8 mouse cellular contexts compared by ENCODE assay signal in genomic region chr2:45110757-45111411, GRCm38 (mm10). TPM values are rescaled to one million over a fixed set of nuclear protein-coding genes. Genes with fewer than 3 reads are reported as not detected.
DNase-seq lines count a peak whose midpoint lies in the region; ATAC-seq lines count a peak whose summit lies in the region.

No protein-coding gene starts in this region.

- peak overlapping the region; percentile 63 for H3K4me3 ChIP-seq in limb, embryonic 11.5 days (ENCODE audit: low read depth, low read length)
- H3K4me3 ChIP-seq in midbrain, embryonic 11.5 days (ENCODE audit: low read depth, low read length), result peak overlapping the region; percentile 98
- peak overlapping the region; percentile 74 for H3K4me3 ChIP-seq in stomach, embryonic 16.5 days (replicated peaks; ENCODE audit: low read length)

- WGBS in limb, embryonic 11.5 days, result under 1% methylated on average over 20 of the region's 20 CpGs
- under 1% methylated on average over 20 of the region's 20 CpGs for WGBS in midbrain, embryonic 11.5 days
- 1% methylated on average over 20 of the region's 20 CpGs for WGBS in stomach, embryonic 16.5 days

- peak overlapping the region; percentile 96 for H3K4me2 ChIP-seq in limb, embryonic 11.5 days (ENCODE audit: low read depth, severe bottlenecking)
- peak overlapping the region; percentile 76 for H3K4me2 ChIP-seq in midbrain, embryonic 11.5 days
- peak overlapping the region; percentile 68 for H3K4me2 ChIP-seq in stomach, embryonic 16.5 days (ENCODE audit: low read depth, low read length)

- peak; percentile 22 for DNase-seq in CD4-positive helper T cell, adult 2 months (ENCODE audit: low read depth, low spot score)
- DNase-seq in MEL-GATA-1-ER (ENCODE audit: extremely low read depth, low read depth), result peak; percentile 74
- DNase-seq in heart, postnatal 25 days (ENCODE audit: low spot score), result peak; percentile 17
- DNase-seq in limb, embryonic 11.5 days (ENCODE audit: low spot score), result peak; percentile 76
- DNase-seq in midbrain, embryonic 11.5 days (ENCODE audit: low spot score, missing footprints), result peak; percentile 95
- DNase-seq in layer of hippocampus, postnatal 36 days, result no peak

- peak overlapping the region; percentile 1; the same call in 1 of the 2 replicates for H3K9ac ChIP-seq in limb, embryonic 11.5 days (ENCODE audit: low read length)
- peak overlapping the region; percentile 100 for H3K9ac ChIP-seq in midbrain, embryonic 11.5 days (ENCODE audit: low read length)
- H3K9ac ChIP-seq in stomach, embryonic 16.5 days (ENCODE audit: low read length), result peak overlapping the region; percentile 93

- H3K9me3 ChIP-seq in limb, embryonic 11.5 days (ENCODE audit: control insufficient read depth, low read length), result no peaks in the 10 kb centered on the region
- H3K9me3 ChIP-seq in midbrain, embryonic 11.5 days (ENCODE audit: control insufficient read depth, low read length), result no peaks in the 10 kb centered on the region
- H3K9me3 ChIP-seq in stomach, embryonic 16.5 days (replicated peaks; ENCODE audit: control insufficient read depth, low read length), result no peaks in the 10 kb centered on the region

- ATAC-seq in erythroblast, adult 5-6 weeks (replicated peaks; ENCODE audit: low FRiP score, poor library complexity, severe bottlenecking), result 0 out of 2 replicates have a peak, but pooled peaks have one; percentile 18
- peak; percentile 37; the same call in 1 of the 2 replicates for ATAC-seq in limb, embryonic 11.5 days (ENCODE audit: insufficient number of reproducible peaks, low FRiP score, low TSS enrichment, low read depth)
- peak; percentile 5; the same call in 1 of the 2 replicates for ATAC-seq in midbrain, embryonic 11.5 days (ENCODE audit: low FRiP score)
- ATAC-seq in stomach, embryonic 16.5 days (ENCODE audit: insufficient read depth, low FRiP score), result no peak

- intact Hi-C loops in heart, postnatal 25 days (cut with DNase I), result loop anchor here (5.0 to 10.0 kb wide), 2 partner anchors 184 to 546 kb away; partner anchors contain the start of gene Gtdc1

- H3K27ac ChIP-seq in limb, embryonic 11.5 days (replicated peaks; ENCODE audit: low read depth, low read length), result no peak overlapping the region
- H3K27ac ChIP-seq in midbrain, embryonic 11.5 days (ENCODE audit: low read depth, low read length), result peak overlapping the region; percentile 99
- H3K27ac ChIP-seq in stomach, embryonic 16.5 days (ENCODE audit: low read length), result peak overlapping the region; percentile 87

- H3K36me3 ChIP-seq in limb, embryonic 11.5 days (ENCODE audit: control insufficient read depth, insufficient read depth, low read length), result no peaks in the 10 kb centered on the region
- no peaks in the 10 kb centered on the region for H3K36me3 ChIP-seq in midbrain, embryonic 11.5 days (ENCODE audit: control insufficient read depth, insufficient read depth, low read length)
- H3K36me3 ChIP-seq in stomach, embryonic 16.5 days (ENCODE audit: control insufficient read depth, insufficient read depth, low read length), result no peaks in the 10 kb centered on the region

- H3K27me3 ChIP-seq in limb, embryonic 11.5 days (ENCODE audit: control insufficient read depth, insufficient read depth, low read length), result peaks cover 21% of the 10 kb centered on the region
- no peaks in the 10 kb centered on the region for H3K27me3 ChIP-seq in midbrain, embryonic 11.5 days (ENCODE audit: control insufficient read depth, insufficient read depth, low read length)
- H3K27me3 ChIP-seq in stomach, embryonic 16.5 days (ENCODE audit: control insufficient read depth, insufficient read depth, low read length), result peaks cover 5% of the 10 kb centered on the region; the same call in 1 of the 2 replicates

- H3K4me1 ChIP-seq in limb, embryonic 11.5 days (ENCODE audit: control insufficient read depth, insufficient read depth, low read length), result peaks cover 6% of the 10 kb centered on the region
- peaks cover 38% of the 10 kb centered on the region for H3K4me1 ChIP-seq in midbrain, embryonic 11.5 days (ENCODE audit: control insufficient read depth, insufficient read depth, low read length)
- H3K4me1 ChIP-seq in stomach, embryonic 16.5 days (ENCODE audit: control insufficient read depth, insufficient read depth, low read length), result peaks cover 4% of the 10 kb centered on the region

RNA-seq across cellular contexts. Expression of gene Zeb2, which starts 6.3 kb away (rescaled TPM):
- 33.2 and 42.6 TPM in 2 replicates for total RNA-seq in erythroblast, adult 5-6 weeks (2015; ENCODE audit: low replicate concordance)
- total RNA-seq in erythroblast, adult 5-6 weeks (2017; ENCODE audit: low replicate concordance), result 39.3 and 42.8 TPM in 2 replicates
- 10 to 100 TPM; 57.4 to 60.3 TPM for total RNA-seq in heart, postnatal 25 days (2021)
- 6.7 and 7.6 TPM in 2 replicates for polyA plus RNA-seq in limb, embryonic 11.5 days (2014; fragmentation: Nextera tagmentation; extraction: Ambion mirVana)
- polyA plus RNA-seq in midbrain, embryonic 11.5 days (2014; fragmentation: Nextera tagmentation; extraction: Ambion mirVana), result 61.2 and 69.9 TPM in 2 replicates
- polyA plus RNA-seq in stomach, embryonic 16.5 days (2015; fragmentation: Nextera tagmentation; extraction: Ambion mirVana), result 43.8 and 50.6 TPM in 2 replicates
- 100 to 1,000 TPM; 402 to 403 TPM for total RNA-seq in layer of hippocampus, postnatal 36 days (2021)

Comparison
In these comparisons a context has a peak if more than half of its experiments do, and no peak if none do; other contexts are left out.
1. DNase-seq: peak in CD4-positive helper T cell, adult 2 months (single experiment), MEL-GATA-1-ER (single experiment), heart, postnatal 25 days (single experiment), limb, embryonic 11.5 days (single experiment) and midbrain, embryonic 11.5 days (single experiment); none in layer of hippocampus, postnatal 36 days (0 of 2).
2. H3K9ac ChIP-seq: peak in every context shown above with its lines; median percentile 100 in midbrain, embryonic 11.5 days; 93 in stomach, embryonic 16.5 days; 1 in limb, embryonic 11.5 days.
3. RNA of gene Zeb2, which starts 6.3 kb away (total RNA-seq): 402 to 403 TPM in layer of hippocampus, postnatal 36 days; 57.4 to 60.3 TPM in heart, postnatal 25 days and 33.2 to 42.8 TPM in erythroblast, adult 5-6 weeks; every median in the first group is over 4 times any median in the second.
4. Peak in every context shown above with its lines, with median percentiles within 50 percentile points of each other: H3K4me2 ChIP-seq and H3K4me3 ChIP-seq.